Mouse (Mus musculus) bone marrow macrophage, adult 2 months (primary cell): Measurements from ENCODE around the gene Ndufa6. TPM values are rescaled to one million over a fixed set of nuclear protein-coding genes. Genes with fewer than 3 reads are reported as not detected.

Source experiments
- H3K27ac ChIP-seq: 2 replicates; pipeline ENCODE4 v1.5.1; 2012; ENCODE audit warnings: low read depth, low read length; ENCODE audit not compliant: insufficient read depth
- H3K4me1 ChIP-seq: 2 replicates; pipeline ENCODE4 v1.6.1; 2012; ENCODE audit warnings: low read length; ENCODE audit not compliant: control insufficient read depth, insufficient read depth
- H3K4me3 ChIP-seq: 2 replicates; pipeline ENCODE4 v1.5.1; 2012; ENCODE audit warnings: mild to moderate bottlenecking, low read length, moderate library complexity; ENCODE audit not compliant: insufficient read depth
- CTCF ChIP-seq: IDR thresholded peaks from 2 replicates; pipeline ENCODE4 v1.5.1; 2012; ENCODE audit warnings: low read depth, mild to moderate bottlenecking, low read length, moderate library complexity
- POLR2A ChIP-seq: IDR thresholded peaks from 2 replicates; pipeline ENCODE4 v1.6.1; 2012; ENCODE audit warnings: mild to moderate bottlenecking, low read depth, low read length, borderline replicate concordance
- polyA plus RNA-seq: library from polyadenylated mRNA; stranded (reverse); fragments of >200 nt; gene quantifications from 2 replicates; pipeline ENCODE4 v1.2.4, GENCODE M21; 2012; ENCODE audit not compliant: missing spikeins, insufficient read depth, insufficient read length

The Ndufa6 gene
- polyA plus RNA-seq, 1 experiment = 315 TPM

GRCm38 (mm10) chr15:82348999-82349341 is 5.2 kb downstream of the Ndufa6 start:
- Histone ChIP-seq H3K4me3 (no peak overlapping the region), H3K4me1 (peaks cover 35% of the 10 kb centered on the region), H3K27ac (no peak overlapping the region)
- no peak for TF ChIP-seq POLR2A
- no peak for TF ChIP-seq CTCF

GRCm38 (mm10) chr15:82348258-82348998 is 5.7 kb downstream of the Ndufa6 start:
- TF ChIP-seq CTCF (no peak), POLR2A (no peak)
- Histone ChIP-seq H3K4me3 (no peak overlapping the region), H3K27ac (peak overlapping the region; percentile 31; the same call in 1 of the 2 replicates), H3K4me1 (peaks cover 35% of the 10 kb centered on the region)

- Histone ChIP-seq H3K4me3 (peak overlapping the region; percentile 79; the same call in 1 of the 2 replicates), H3K4me1 (peaks cover 35% of the 10 kb centered on the region), H3K27ac (peak overlapping the region; percentile 75; the same call in 1 of the 2 replicates)
- TF ChIP-seq CTCF (no peak), POLR2A (no peak)
Measured at GRCm38 (mm10) chr15:82347852-82348251, 6.3 kb downstream of the Ndufa6 start.

- peaks cover 31% of the 10 kb centered on the region for H3K4me1 ChIP-seq
- H3K27ac ChIP-seq = peak overlapping the region; percentile 75
- peak overlapping the region; percentile 79 for H3K4me3 ChIP-seq
- TF ChIP-seq CTCF (no peak), POLR2A (no peak)
Measured at GRCm38 (mm10) chr15:82347303-82347676, 6.8 kb downstream of the Ndufa6 start.

GRCm38 (mm10) chr15:82346580-82347302 is 7.4 kb downstream of the Ndufa6 start:
- Histone ChIP-seq H3K4me1 (peaks cover 29% of the 10 kb centered on the region), H3K4me3 (peak overlapping the region; percentile 79), H3K27ac (peak overlapping the region; percentile 75)
- TF ChIP-seq CTCF = no peak
- no peak for TF ChIP-seq POLR2A

GRCm38 (mm10) chr15:82345820-82346470 is 8.2 kb downstream of the Ndufa6 start:
- H3K4me1 ChIP-seq = peaks cover 25% of the 10 kb centered on the region

GRCm38 (mm10) chr15:82344971-82345370 is 9.2 kb downstream of the Ndufa6 start:
- H3K27ac ChIP-seq = no peak overlapping the region

More at GRCm38 (mm10) chr15:82345820-82346470, 8.2 kb downstream of the Ndufa6 start:
- peak overlapping the region; percentile 79 for H3K4me3 ChIP-seq
- H3K27ac ChIP-seq = peak overlapping the region; percentile 75
- no peak for TF ChIP-seq POLR2A
- no peak for TF ChIP-seq CTCF

GRCm38 (mm10) chr15:82343368-82344287 is 10.5 kb downstream of the Ndufa6 start:
- Histone ChIP-seq H3K4me1 (peaks cover 19% of the 10 kb centered on the region), H3K4me3 (no peak overlapping the region), H3K27ac (no peak overlapping the region)
- no peak for TF ChIP-seq POLR2A
- TF ChIP-seq CTCF = no peak

More at GRCm38 (mm10) chr15:82344971-82345370, 9.2 kb downstream of the Ndufa6 start:
- no peak overlapping the region for H3K4me3 ChIP-seq
- TF ChIP-seq CTCF = no peak
- TF ChIP-seq POLR2A = no peak
- H3K4me1 ChIP-seq = peaks cover 25% of the 10 kb centered on the region

- no peak for TF ChIP-seq CTCF
- no peak for TF ChIP-seq POLR2A
- H3K4me3 ChIP-seq = no peak overlapping the region
- no peak overlapping the region for H3K27ac ChIP-seq
- peaks cover 12% of the 10 kb centered on the region for H3K4me1 ChIP-seq
Measured at GRCm38 (mm10) chr15:82342543-82342935, 11.6 kb downstream of the Ndufa6 start.
